Mouse (Mus musculus): ENCODE measurements around the gene Hgd. TPM values are rescaled to one million over a fixed set of nuclear protein-coding genes. Genes with fewer than 3 reads are reported as not detected.
"Not testable (repeated sequence)": the region's sequence is repeated elsewhere in the genome, so short reads cannot be mapped to it uniquely, and the experiment has no call there.

Hgd gene
- polyA plus RNA-seq, 1 experiment: not detected

DNA sequence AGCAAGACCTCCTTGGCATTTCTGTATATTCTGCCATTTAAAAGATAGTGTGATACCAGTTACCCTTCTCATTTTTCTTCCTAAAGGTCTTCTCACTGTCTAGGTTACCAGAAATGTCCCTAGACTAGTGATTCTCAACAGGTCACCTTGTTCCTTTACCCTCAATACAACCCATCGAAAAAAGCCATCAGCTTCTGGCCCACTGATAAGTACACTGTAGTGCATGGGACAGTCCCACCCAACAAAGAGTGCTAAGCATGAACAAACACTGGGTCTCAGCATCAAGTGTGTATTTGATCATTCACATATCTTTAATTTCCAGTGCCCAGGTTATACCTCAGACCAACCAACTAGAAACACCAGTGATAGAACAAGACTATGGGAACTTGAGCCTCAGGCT, 55.1 kb downstream of the Hgd start:
- no peak for TF ChIP-seq TAL1 (IDR thresholded peaks at IDR 0.05; ENCODE audit: low read length)
- no peaks in the 10 kb centered on the region for H3K9me3 ChIP-seq (ENCODE audit: control insufficient read depth, low read length)
- H3K4me1 ChIP-seq (ENCODE audit: control insufficient read depth): peaks cover 16% of the 10 kb centered on the region
- H3K36me3 ChIP-seq (ENCODE audit: control insufficient read depth): no peaks in the 10 kb centered on the region
- H3K27me3 ChIP-seq (ENCODE audit: control insufficient read depth): no peaks in the 10 kb centered on the region
- H3K4me3 ChIP-seq (replicated peaks): no peak overlapping the region

DNA sequence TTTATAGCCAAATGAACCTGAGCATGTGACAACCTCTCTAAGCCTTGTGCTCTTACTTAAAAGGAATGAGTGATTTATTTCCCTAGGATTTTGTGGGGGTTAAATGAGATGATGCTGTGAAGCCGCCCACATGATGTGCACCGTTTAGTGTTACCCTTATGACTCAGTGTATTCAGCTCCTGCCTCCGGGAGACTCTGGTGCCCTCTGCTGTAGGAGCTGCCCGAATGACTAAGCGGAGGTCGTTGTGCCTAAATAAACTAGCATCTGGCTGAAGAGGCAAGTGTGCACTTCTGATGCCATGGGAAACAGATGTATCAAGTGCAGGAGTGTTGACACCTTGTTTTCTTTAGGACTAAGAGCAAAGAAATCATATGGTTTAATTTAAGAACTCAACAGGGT, 56.2 kb downstream of the Hgd start:
- Histone ChIP-seq H3K4me1 (ENCODE audit: control insufficient read depth) (peaks cover 16% of the 10 kb centered on the region), H3K36me3 (ENCODE audit: control insufficient read depth) (no peaks in the 10 kb centered on the region), H3K27me3 (ENCODE audit: control insufficient read depth) (no peaks in the 10 kb centered on the region), H3K9me3 (ENCODE audit: control insufficient read depth, low read length) (no peaks in the 10 kb centered on the region), H3K4me3 (replicated peaks) (no peak overlapping the region)
- TF ChIP-seq GATA1 (IDR thresholded peaks at IDR 0.05; ENCODE audit: low read length) (no peak), TAL1 (IDR thresholded peaks at IDR 0.05; ENCODE audit: low read length) (no peak)

DNA sequence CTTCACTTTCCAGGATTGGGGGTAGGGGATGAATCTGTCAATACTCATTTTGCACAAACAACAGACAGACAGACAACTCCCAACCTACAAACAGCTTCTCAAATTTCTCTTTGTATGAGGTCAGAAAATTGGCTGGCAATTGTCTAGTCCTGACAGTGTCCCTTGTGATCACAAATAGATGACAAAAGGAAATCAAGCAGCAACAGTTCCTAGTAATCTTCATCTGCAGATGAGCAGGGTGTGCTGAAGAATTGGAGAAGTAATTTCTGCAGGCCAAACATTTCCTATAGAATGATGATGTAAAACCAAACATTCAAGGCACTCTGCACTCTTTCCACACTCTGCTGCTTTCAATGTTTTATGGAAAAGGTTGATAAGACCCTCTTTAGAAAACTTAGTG, 57.8 kb downstream of the Hgd start:
- Histone ChIP-seq H3K36me3 (ENCODE audit: control insufficient read depth) (no peaks in the 10 kb centered on the region), H3K4me3 (replicated peaks) (no peak overlapping the region), H3K9me3 (ENCODE audit: control insufficient read depth, low read length) (no peaks in the 10 kb centered on the region), H3K4me1 (ENCODE audit: control insufficient read depth) (peaks cover 16% of the 10 kb centered on the region), H3K27me3 (ENCODE audit: control insufficient read depth) (no peaks in the 10 kb centered on the region)
- TF ChIP-seq GATA1 (IDR thresholded peaks at IDR 0.05; ENCODE audit: low read length) (no peak), TAL1 (IDR thresholded peaks at IDR 0.05; ENCODE audit: low read length) (no peak)

DNA sequence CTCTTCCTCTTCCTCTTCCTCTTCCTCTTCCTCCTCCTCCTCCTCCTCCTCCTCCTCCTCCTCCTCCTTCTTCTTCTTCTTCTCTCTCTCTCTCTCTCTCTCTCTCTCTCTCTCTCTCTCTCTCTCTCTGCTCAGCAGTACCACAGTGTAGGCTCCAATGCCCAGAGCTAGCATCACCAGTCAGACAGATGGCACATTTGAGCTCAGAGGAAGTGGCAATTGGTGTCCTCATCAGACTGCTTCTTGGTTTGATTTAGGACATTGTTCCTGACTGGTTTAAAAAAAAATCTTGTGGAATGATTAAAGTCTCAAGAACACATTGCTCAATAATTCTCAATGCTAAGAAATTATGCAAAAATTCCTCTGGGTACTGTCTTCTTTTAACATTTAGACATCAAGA, 60.6 kb downstream of the Hgd start:
- H3K36me3 ChIP-seq (ENCODE audit: control insufficient read depth): not testable (repeated sequence)

DNA sequence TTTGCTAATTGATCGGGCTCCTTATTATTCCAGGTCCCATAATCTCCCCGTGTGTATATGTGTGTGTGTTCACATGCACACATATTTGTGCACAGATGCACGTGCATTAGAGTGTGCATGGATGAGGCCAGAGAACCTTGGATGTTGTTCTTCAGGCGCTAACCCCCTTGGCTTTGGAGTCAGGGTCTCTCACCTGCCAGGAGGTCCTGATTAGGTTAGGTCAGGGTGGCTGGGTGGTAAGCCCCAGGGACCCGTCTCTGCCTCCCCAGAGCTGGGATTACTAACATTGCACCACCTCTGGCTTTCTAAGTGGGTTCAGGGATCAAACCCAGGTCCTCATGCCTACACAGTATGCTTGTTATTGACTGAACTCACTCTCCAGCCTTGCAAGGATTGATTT, 64.5 kb downstream of the Hgd start:
- H3K36me3 ChIP-seq (ENCODE audit: control insufficient read depth): peaks cover 47% of the 10 kb centered on the region
- no peak overlapping the region for H3K4me3 ChIP-seq (replicated peaks)
- no peaks in the 10 kb centered on the region for H3K9me3 ChIP-seq (ENCODE audit: control insufficient read depth, low read length)
- H3K4me1 ChIP-seq (ENCODE audit: control insufficient read depth): no peaks in the 10 kb centered on the region
- no peak for TF ChIP-seq TAL1 (IDR thresholded peaks at IDR 0.05; ENCODE audit: low read length)
- no peak for TF ChIP-seq GATA1 (IDR thresholded peaks at IDR 0.05; ENCODE audit: low read length)
- no peaks in the 10 kb centered on the region for H3K27me3 ChIP-seq (ENCODE audit: control insufficient read depth)

More for the DNA sequence above, 60.6 kb downstream of the Hgd start:
- H3K27me3 ChIP-seq (ENCODE audit: control insufficient read depth); H3K4me3 ChIP-seq (replicated peaks); H3K9me3 ChIP-seq (ENCODE audit: control insufficient read depth, low read length); H3K4me1 ChIP-seq (ENCODE audit: control insufficient read depth): not testable (repeated sequence)

DNA sequence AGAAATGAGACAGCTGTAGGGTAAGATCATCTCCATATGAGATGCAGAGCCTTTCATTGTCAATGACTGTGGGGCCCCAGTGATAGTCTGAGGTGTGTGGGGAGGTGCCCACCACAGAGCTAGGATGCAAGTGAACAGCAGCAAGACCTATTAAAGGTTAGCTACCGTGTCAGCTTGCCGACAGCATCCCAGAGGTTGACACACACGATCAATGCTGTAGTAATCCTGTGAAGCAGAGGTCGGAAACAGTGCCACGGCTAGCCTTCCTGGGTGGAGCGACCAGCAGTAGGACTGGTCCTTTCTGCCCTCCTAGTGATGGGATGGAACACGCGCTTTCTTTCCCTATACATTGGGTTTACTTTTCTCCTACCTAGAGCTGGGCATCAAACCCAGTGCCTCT, 65.3 kb downstream of the Hgd start:
- Histone ChIP-seq H3K4me3 (replicated peaks) (no peak overlapping the region), H3K4me1 (ENCODE audit: control insufficient read depth) (peaks cover 1% of the 10 kb centered on the region; the same call in 1 of the 2 replicates), H3K9me3 (ENCODE audit: control insufficient read depth, low read length) (no peaks in the 10 kb centered on the region), H3K27me3 (ENCODE audit: control insufficient read depth) (no peaks in the 10 kb centered on the region), H3K36me3 (ENCODE audit: control insufficient read depth) (peaks cover 48% of the 10 kb centered on the region)
- TF ChIP-seq GATA1 (IDR thresholded peaks at IDR 0.05; ENCODE audit: low read length): no peak
- no peak for TF ChIP-seq TAL1 (IDR thresholded peaks at IDR 0.05; ENCODE audit: low read length)

DNA sequence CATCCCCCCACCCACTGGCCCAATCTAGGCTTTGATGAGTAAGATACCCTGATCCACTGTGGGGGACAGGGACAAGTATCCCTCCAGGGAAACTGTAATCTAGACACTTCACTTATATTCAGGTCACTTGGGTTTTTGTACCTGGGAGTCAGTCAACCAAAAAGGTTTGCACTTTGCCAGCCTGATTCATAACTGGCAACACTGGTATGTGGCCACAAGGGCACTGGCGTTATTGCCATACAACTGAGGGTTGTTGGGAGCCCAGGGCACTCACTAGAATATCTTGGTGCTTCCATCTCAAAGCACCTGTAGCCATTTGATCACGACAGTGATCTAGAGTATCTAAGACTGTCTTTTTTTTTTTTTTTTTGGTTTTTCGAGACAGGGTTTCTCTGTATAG, 65.8 kb downstream of the Hgd start:
- no peak overlapping the region for H3K4me3 ChIP-seq (replicated peaks)
- H3K4me1 ChIP-seq (ENCODE audit: control insufficient read depth): peaks cover 2% of the 10 kb centered on the region; the same call in 1 of the 2 replicates
- H3K9me3 ChIP-seq (ENCODE audit: control insufficient read depth, low read length): no peaks in the 10 kb centered on the region
- TF ChIP-seq TAL1 (IDR thresholded peaks at IDR 0.05; ENCODE audit: low read length): no peak
- no peak for TF ChIP-seq GATA1 (IDR thresholded peaks at IDR 0.05; ENCODE audit: low read length)
- no peaks in the 10 kb centered on the region for H3K27me3 ChIP-seq (ENCODE audit: control insufficient read depth)
- H3K36me3 ChIP-seq (ENCODE audit: control insufficient read depth): peaks cover 54% of the 10 kb centered on the region

DNA sequence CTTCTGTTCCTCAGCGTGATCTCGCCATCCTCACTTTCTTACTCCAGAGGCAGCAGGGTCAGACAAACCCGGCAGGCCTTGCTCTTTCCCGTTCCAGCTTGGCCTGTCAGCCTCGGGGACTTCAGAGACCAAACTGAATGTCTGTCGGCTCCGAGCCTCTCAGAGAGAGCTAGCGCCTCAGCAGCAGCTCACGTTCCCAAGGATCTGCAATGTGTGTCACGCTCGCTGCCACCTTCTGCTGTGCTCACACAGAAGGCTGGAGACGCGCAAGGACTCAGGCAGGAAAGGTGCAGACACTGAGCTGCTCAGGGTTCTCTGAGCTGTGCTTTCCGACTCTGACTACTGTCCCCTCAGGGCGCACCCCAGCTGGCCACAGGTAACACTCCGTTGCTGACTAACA, 67.1 kb downstream of the Hgd start:
- H3K4me1 ChIP-seq (ENCODE audit: control insufficient read depth): peaks cover 11% of the 10 kb centered on the region
- TF ChIP-seq TAL1 (IDR thresholded peaks at IDR 0.05; ENCODE audit: low read length) (no peak), GATA1 (IDR thresholded peaks at IDR 0.05; ENCODE audit: low read length) (no peak)
- peaks cover 61% of the 10 kb centered on the region for H3K36me3 ChIP-seq (ENCODE audit: control insufficient read depth)
- H3K9me3 ChIP-seq (ENCODE audit: control insufficient read depth, low read length): no peaks in the 10 kb centered on the region
- no peaks in the 10 kb centered on the region for H3K27me3 ChIP-seq (ENCODE audit: control insufficient read depth)
- H3K4me3 ChIP-seq (replicated peaks): no peak overlapping the region

DNA sequence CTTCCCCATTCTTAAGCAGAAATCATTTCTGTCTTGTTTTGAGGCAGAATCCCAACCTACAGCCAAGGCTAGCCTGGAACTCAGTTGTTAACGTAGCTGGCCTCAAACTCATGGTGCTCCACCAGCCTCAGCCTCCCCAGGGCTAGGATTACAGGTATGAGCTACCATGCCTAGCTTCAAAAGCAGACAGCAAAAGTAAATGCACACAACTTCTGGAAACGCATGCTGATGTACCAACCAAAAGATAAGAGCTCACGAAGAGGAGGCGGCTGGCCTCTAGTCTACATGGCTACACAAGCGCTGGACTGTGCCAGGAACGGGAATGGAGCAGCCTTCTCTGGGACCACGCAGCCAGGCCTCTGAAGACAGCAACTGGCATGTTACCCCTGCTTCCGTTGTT, 68.0 kb downstream of the Hgd start:
- Histone ChIP-seq H3K4me3 (replicated peaks) (no peak overlapping the region), H3K27me3 (ENCODE audit: control insufficient read depth) (no peaks in the 10 kb centered on the region), H3K36me3 (ENCODE audit: control insufficient read depth) (peaks cover 65% of the 10 kb centered on the region), H3K4me1 (ENCODE audit: control insufficient read depth) (peaks cover 20% of the 10 kb centered on the region), H3K9me3 (ENCODE audit: control insufficient read depth, low read length) (no peaks in the 10 kb centered on the region)
- TF ChIP-seq GATA1 (IDR thresholded peaks at IDR 0.05; ENCODE audit: low read length): no peak
- no peak for TF ChIP-seq TAL1 (IDR thresholded peaks at IDR 0.05; ENCODE audit: low read length)

DNA sequence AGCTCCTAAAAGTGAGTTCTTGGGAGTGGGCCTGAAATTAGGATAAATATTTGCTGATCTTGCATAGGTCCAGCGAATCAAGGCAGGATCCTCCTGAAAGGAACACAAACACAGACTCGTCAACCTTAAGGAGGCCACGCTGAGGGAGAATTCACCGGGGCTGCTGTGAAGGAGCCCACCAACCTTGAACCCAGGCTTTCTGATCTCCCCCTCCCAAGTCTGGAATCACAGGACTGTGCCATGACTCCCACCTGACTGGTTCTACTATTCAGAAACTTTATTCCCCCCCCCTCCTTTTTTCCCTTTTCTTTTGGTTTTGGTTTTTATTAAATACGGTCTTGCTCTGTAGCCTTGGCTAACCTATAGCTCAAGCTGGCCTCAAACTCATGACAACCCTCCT, 69.1 kb downstream of the Hgd start:
- Histone ChIP-seq H3K36me3 (ENCODE audit: control insufficient read depth) (peaks cover 65% of the 10 kb centered on the region), H3K4me1 (ENCODE audit: control insufficient read depth) (peaks cover 29% of the 10 kb centered on the region), H3K4me3 (replicated peaks) (no peak overlapping the region), H3K27me3 (ENCODE audit: control insufficient read depth) (no peaks in the 10 kb centered on the region), H3K9me3 (ENCODE audit: control insufficient read depth, low read length) (no peaks in the 10 kb centered on the region)
- TF ChIP-seq TAL1 (IDR thresholded peaks at IDR 0.05; ENCODE audit: low read length) (no peak), GATA1 (IDR thresholded peaks at IDR 0.05; ENCODE audit: low read length) (no peak)
